Mouse (Mus musculus) limb, embryonic 10.5 days (tissue): ENCODE data around the gene Epo. TPM values are rescaled to one million over a fixed set of nuclear protein-coding genes. Genes with fewer than 3 reads are reported as not detected.

Experiments
- DNase-seq: peaks from one replicate; pipeline ENCODE4 v3.0.0-alpha.2; 2017; ENCODE audit warnings: low spot score
- H3K27ac ChIP-seq: fragments of 300-500 bp; sonication (generic); 2 replicates; pipeline ENCODE4 v1.5.1; 2016; ENCODE audit warnings: mild to moderate bottlenecking
- H3K27me3 ChIP-seq: fragments of 300-500 bp; sonication (generic); 2 replicates; pipeline ENCODE4 v1.6.1; 2016; ENCODE audit warnings: low read depth, mild to moderate bottlenecking; ENCODE audit not compliant: poor library complexity, severe bottlenecking
- H3K36me3 ChIP-seq: fragments of 300-500 bp; sonication (generic); 2 replicates; pipeline ENCODE4 v1.6.1; 2016; ENCODE audit warnings: mild to moderate bottlenecking, moderate library complexity
- H3K4me1 ChIP-seq: fragments of 300-500 bp; sonication (generic); 2 replicates; pipeline ENCODE4 v1.6.1; 2016
- H3K4me3 ChIP-seq: fragments of 300-500 bp; sonication (generic); 2 replicates; pipeline ENCODE4 v1.5.1; 2016; ENCODE audit warnings: mild to moderate bottlenecking, moderate library complexity
- H3K9me3 ChIP-seq: fragments of 300-500 bp; sonication (generic); replicated peaks from 2 replicates; pipeline ENCODE4 v1.6.1; 2016; ENCODE audit warnings: mild to moderate bottlenecking
- WGBS: fragments of 180-500 bp; shearing (Covaris S2); methylation state at CpG from one replicate; pipeline ENCODE4 v1.1.7; 2016; 5-methylcytosine and 5-hydroxymethylcytosine counted together
- polyA plus RNA-seq: library from polyadenylated mRNA; unstranded; fragments of >200 nt; fragmentation: Nextera tagmentation; extraction: Ambion mirVana; gene quantifications from 2 replicates; pipeline ENCODE4 v1.2.1, GENCODE M21; 2016

The Epo gene
- polyA plus RNA-seq, 1 experiment from 2014 or later = 1.5 TPM

GRCm38 (mm10) chr5:137534762-137535161, 1.7 kb upstream of the Epo start:
- WGBS = 95% methylated on average over 3 of the region's 3 CpGs
- Histone ChIP-seq H3K27me3 (no peaks in the 10 kb centered on the region), H3K4me3 (no peak overlapping the region), H3K27ac (no peak overlapping the region), H3K9me3 (no peaks in the 10 kb centered on the region), H3K36me3 (peaks cover 9% of the 10 kb centered on the region), H3K4me1 (peaks cover 31% of the 10 kb centered on the region)
- DNase-seq = no peak

GRCm38 (mm10) chr5:137532808-137533116, 280 bp downstream of the Epo start:
- DNase-seq = no peak
- peaks cover 29% of the 10 kb centered on the region for H3K36me3 ChIP-seq
- no peaks in the 10 kb centered on the region for H3K9me3 ChIP-seq
- peaks cover 41% of the 10 kb centered on the region for H3K4me1 ChIP-seq
- peak overlapping the region; percentile 97 for H3K27ac ChIP-seq
- H3K27me3 ChIP-seq = no peaks in the 10 kb centered on the region
- WGBS = under 1% methylated on average over 12 of the region's 12 CpGs
- peak overlapping the region; percentile 77 for H3K4me3 ChIP-seq

GRCm38 (mm10) chr5:137532131-137532807, 773 bp downstream of the Epo start:
- 1% methylated on average over 19 of the region's 19 CpGs for WGBS
- Histone ChIP-seq H3K9me3 (no peaks in the 10 kb centered on the region), H3K36me3 (peaks cover 34% of the 10 kb centered on the region), H3K27me3 (no peaks in the 10 kb centered on the region), H3K27ac (peak overlapping the region; percentile 97), H3K4me1 (peaks cover 41% of the 10 kb centered on the region), H3K4me3 (peak overlapping the region; percentile 77)
- DNase-seq = peak; percentile 60

GRCm38 (mm10) chr5:137531414-137532130, 1.5 kb downstream of the Epo start:
- H3K27me3 ChIP-seq = no peaks in the 10 kb centered on the region
- under 1% methylated on average over 51 of the region's 51 CpGs for WGBS
- peak overlapping the region; percentile 77 for H3K4me3 ChIP-seq
- H3K27ac ChIP-seq = peak overlapping the region; percentile 97
- DNase-seq = peak; percentile 82
- peaks cover 41% of the 10 kb centered on the region for H3K36me3 ChIP-seq
- peaks cover 43% of the 10 kb centered on the region for H3K4me1 ChIP-seq
- no peaks in the 10 kb centered on the region for H3K9me3 ChIP-seq

GRCm38 (mm10) chr5:137530588-137531413, 2.2 kb downstream of the Epo start:
- H3K4me3 ChIP-seq = peak overlapping the region; percentile 77
- peaks cover 48% of the 10 kb centered on the region for H3K4me1 ChIP-seq
- H3K36me3 ChIP-seq = peaks cover 48% of the 10 kb centered on the region
- WGBS = 2% methylated on average over 40 of the region's 46 CpGs
- peak overlapping the region; percentile 97 for H3K27ac ChIP-seq
- H3K9me3 ChIP-seq = no peaks in the 10 kb centered on the region
- DNase-seq = peak; percentile 65
- no peaks in the 10 kb centered on the region for H3K27me3 ChIP-seq

- no peak for DNase-seq
- no peaks in the 10 kb centered on the region for H3K9me3 ChIP-seq
- 80% methylated on average over 8 of the region's 8 CpGs for WGBS
- H3K27me3 ChIP-seq = no peaks in the 10 kb centered on the region
- peak overlapping the region; percentile 77 for H3K4me3 ChIP-seq
- H3K36me3 ChIP-seq = peaks cover 56% of the 10 kb centered on the region
- peak overlapping the region; percentile 97 for H3K27ac ChIP-seq
- peaks cover 53% of the 10 kb centered on the region for H3K4me1 ChIP-seq
Measured at GRCm38 (mm10) chr5:137530075-137530474, 3.0 kb downstream of the Epo start.

- Histone ChIP-seq H3K27me3 (no peaks in the 10 kb centered on the region), H3K27ac (no peak overlapping the region), H3K36me3 (peaks cover 62% of the 10 kb centered on the region), H3K4me1 (peaks cover 53% of the 10 kb centered on the region), H3K4me3 (peak overlapping the region; percentile 77; the same call in 1 of the 2 replicates), H3K9me3 (no peaks in the 10 kb centered on the region)
- 77% methylated on average over 15 of the region's 15 CpGs for WGBS
- DNase-seq = no peak
Measured at GRCm38 (mm10) chr5:137529221-137529995, 3.6 kb downstream of the Epo start.

GRCm38 (mm10) chr5:137528247-137528968, 4.6 kb downstream of the Epo start:
- Histone ChIP-seq H3K36me3 (peaks cover 72% of the 10 kb centered on the region), H3K4me1 (peaks cover 47% of the 10 kb centered on the region), H3K9me3 (no peaks in the 10 kb centered on the region), H3K27me3 (no peaks in the 10 kb centered on the region), H3K27ac (no peak overlapping the region), H3K4me3 (no peak overlapping the region; the same call in 1 of the 2 replicates)
- no peak for DNase-seq
- WGBS = 90% methylated on average over 22 of the region's 22 CpGs

- Histone ChIP-seq H3K4me3 (no peak overlapping the region), H3K36me3 (peaks cover 82% of the 10 kb centered on the region), H3K9me3 (no peaks in the 10 kb centered on the region), H3K4me1 (peaks cover 47% of the 10 kb centered on the region), H3K27me3 (no peaks in the 10 kb centered on the region), H3K27ac (no peak overlapping the region)
- DNase-seq = no peak
- 78% methylated on average over 1 of the region's 1 CpGs for WGBS
Measured at GRCm38 (mm10) chr5:137527413-137527812, 5.6 kb downstream of the Epo start.

GRCm38 (mm10) chr5:137526192-137526936, 6.7 kb downstream of the Epo start:
- no peaks in the 10 kb centered on the region for H3K27me3 ChIP-seq
- peak overlapping the region; percentile 22; the same call in 1 of the 2 replicates for H3K4me3 ChIP-seq
- 0 out of 2 replicates have a peak overlapping the region, but pooled peaks have one; percentile 23 for H3K27ac ChIP-seq
- 55% methylated on average over 16 of the region's 16 CpGs for WGBS
- no peaks in the 10 kb centered on the region for H3K9me3 ChIP-seq
- DNase-seq = peak; percentile 41
- peaks cover 93% of the 10 kb centered on the region for H3K36me3 ChIP-seq
- H3K4me1 ChIP-seq = peaks cover 37% of the 10 kb centered on the region

GRCm38 (mm10) chr5:137525511-137525910, 7.5 kb downstream of the Epo start:
- no peak overlapping the region for H3K27ac ChIP-seq

More at GRCm38 (mm10) chr5:137525511-137525910, 7.5 kb downstream of the Epo start:
- DNase-seq = no peak
- Histone ChIP-seq H3K27me3 (no peaks in the 10 kb centered on the region), H3K4me1 (peaks cover 29% of the 10 kb centered on the region), H3K36me3 (peaks cover 98% of the 10 kb centered on the region), H3K9me3 (no peaks in the 10 kb centered on the region), H3K4me3 (no peak overlapping the region)
- WGBS = 84% methylated on average over 16 of the region's 16 CpGs
